8 mouse cellular contexts compared by ENCODE assay signal in genomic region chr9:116174481-116175461, GRCm38 (mm10). TPM values are rescaled to one million over a fixed set of nuclear protein-coding genes. Genes with fewer than 3 reads are reported as not detected.
A peak's percentile ranks its signal among the peaks of the same experiment; 100 is the strongest.
DNase-seq lines count a peak whose midpoint lies in the region; ATAC-seq lines count a peak whose summit lies in the region.

Tgfbr2 (minus strand) TSS chr9:116175360.

- under 1% methylated on average over 90 of the region's 90 CpGs for WGBS in intestine, embryonic 14.5 days
- under 1% methylated on average over 90 of the region's 90 CpGs for WGBS in limb, embryonic 10.5 days
- WGBS in midbrain, embryonic 11.5 days = under 1% methylated on average over 81 of the region's 90 CpGs

- peak within 1 kb of the TSS; percentile 90 for H3K4me3 ChIP-seq in intestine, embryonic 14.5 days (ENCODE audit: low read depth, low read length)
- H3K4me3 ChIP-seq in limb, embryonic 10.5 days = peak within 1 kb of the TSS; percentile 76
- peak within 1 kb of the TSS; percentile 63 for H3K4me3 ChIP-seq in midbrain, embryonic 11.5 days (ENCODE audit: low read depth, low read length)

- peak within 1 kb of the TSS; percentile 79 for H3K4me2 ChIP-seq in intestine, embryonic 14.5 days (ENCODE audit: low read length)
- H3K4me2 ChIP-seq in midbrain, embryonic 11.5 days = peak within 1 kb of the TSS; percentile 95

- DNase-seq in adipocyte (ENCODE audit: low spot score) (peak; percentile 88), MN1 (ENCODE audit: low spot score) (no peak)
- DNase-seq in embryo, embryonic 11 days = peak; percentile 91
- peak; percentile 83 to 88 for DNase-seq in gastrocnemius, postnatal 4 days (ENCODE audit: low spot score in 2 of 2)
- peak; percentile 89 for DNase-seq in intestine, embryonic 14.5 days (ENCODE audit: low spot score)
- DNase-seq in limb, embryonic 10.5 days (ENCODE audit: low spot score) = peak; percentile 87
- peak; percentile 96 for DNase-seq in midbrain, embryonic 11.5 days (ENCODE audit: low spot score, missing footprints)
- DNase-seq in skeletal muscle tissue, adult 2 months (ENCODE audit: low read depth, low spot score) = peak; percentile 92

- peaks cover 33% of the 10 kb centered on the region for H3K4me1 ChIP-seq in intestine, embryonic 14.5 days (replicated peaks; ENCODE audit: control insufficient read depth, insufficient read depth, low read length)
- peaks cover 26% of the 10 kb centered on the region for H3K4me1 ChIP-seq in limb, embryonic 10.5 days
- peaks cover 5% of the 10 kb centered on the region; the same call in 1 of the 2 replicates for H3K4me1 ChIP-seq in midbrain, embryonic 11.5 days (ENCODE audit: control insufficient read depth, insufficient read depth, low read length)

- H3K9me3 ChIP-seq in intestine, embryonic 14.5 days (ENCODE audit: control insufficient read depth, low read length) = no peaks in the 10 kb centered on the region
- no peaks in the 10 kb centered on the region for H3K9me3 ChIP-seq in limb, embryonic 10.5 days (replicated peaks)
- H3K9me3 ChIP-seq in midbrain, embryonic 11.5 days (ENCODE audit: control insufficient read depth, low read length) = no peaks in the 10 kb centered on the region

- H3K27ac ChIP-seq in intestine, embryonic 14.5 days (ENCODE audit: low read depth) = peak within 1 kb of the TSS; percentile 98
- peak within 1 kb of the TSS; percentile 96 for H3K27ac ChIP-seq in limb, embryonic 10.5 days
- H3K27ac ChIP-seq in midbrain, embryonic 11.5 days (ENCODE audit: low read depth, low read length) = no peak within 1 kb of the TSS

- no peaks in the 10 kb centered on the region for H3K27me3 ChIP-seq in intestine, embryonic 14.5 days (replicated peaks; ENCODE audit: control insufficient read depth, insufficient read depth, low read length)
- H3K27me3 ChIP-seq in limb, embryonic 10.5 days (ENCODE audit: low read depth, poor library complexity, severe bottlenecking) = no peaks in the 10 kb centered on the region
- H3K27me3 ChIP-seq in midbrain, embryonic 11.5 days (ENCODE audit: control insufficient read depth, insufficient read depth, low read length) = peaks cover 12% of the 10 kb centered on the region

- no peaks in the 10 kb centered on the region for H3K36me3 ChIP-seq in intestine, embryonic 14.5 days (ENCODE audit: control insufficient read depth, insufficient read depth, low read length)
- no peaks in the 10 kb centered on the region for H3K36me3 ChIP-seq in limb, embryonic 10.5 days
- H3K36me3 ChIP-seq in midbrain, embryonic 11.5 days (ENCODE audit: control insufficient read depth, insufficient read depth, low read length) = no peaks in the 10 kb centered on the region

- H3K9ac ChIP-seq in intestine, embryonic 14.5 days (ENCODE audit: low read length) = peak within 1 kb of the TSS; percentile 95
- peak within 1 kb of the TSS; percentile 79 for H3K9ac ChIP-seq in midbrain, embryonic 11.5 days (ENCODE audit: low read length)

- ATAC-seq in intestine, embryonic 14.5 days (replicated peaks; ENCODE audit: low FRiP score, low TSS enrichment, low read depth) = peak; percentile 84
- ATAC-seq in midbrain, embryonic 11.5 days (ENCODE audit: low FRiP score) = peak; percentile 84

RNA-seq across cellular contexts. Expression of gene Tgfbr2, which starts in this region (rescaled TPM):
- 10 to 100 TPM; 69.6 to 71.1 TPM for total RNA-seq in gastrocnemius, postnatal 4 days (2021)
- 37.0 and 39.4 TPM in 2 replicates for polyA plus RNA-seq in intestine, embryonic 14.5 days (2014; fragmentation: Nextera tagmentation; extraction: Ambion mirVana)
- polyA plus RNA-seq in limb, embryonic 10.5 days (2016; fragmentation: Nextera tagmentation; extraction: Ambion mirVana) = 9.8 and 14.1 TPM in 2 replicates
- 8.1 and 9.2 TPM in 2 replicates for polyA plus RNA-seq in midbrain, embryonic 11.5 days (2014; fragmentation: Nextera tagmentation; extraction: Ambion mirVana)
